Mouse (Mus musculus) lung, embryonic 16.5 days (tissue): ENCODE results near the gene Cxcr5. TPM values are rescaled to one million over a fixed set of nuclear protein-coding genes. Genes with fewer than 3 reads are reported as not detected.

ENCODE experiments used
- ATAC-seq: fragments of 200-750 bp; cut with Nextera tagmentation; 2 replicates; pipeline ENCODE4 v1.8.0; 2017; ENCODE audit warnings: low read depth, mild to moderate bottlenecking, moderate library complexity
- H3K27ac ChIP-seq: fragments of 300-500 bp; sonication (generic); 2 replicates; pipeline ENCODE4 v1.5.1; 2014; ENCODE audit warnings: mild to moderate bottlenecking, control low read depth, low read length
- H3K27me3 ChIP-seq: fragments of 300-500 bp; sonication (generic); 2 replicates; pipeline ENCODE4 v1.6.1; 2014; ENCODE audit warnings: low read depth, low read length, mixed read lengths; ENCODE audit not compliant: control insufficient read depth, insufficient read depth
- H3K36me3 ChIP-seq: fragments of 300-500 bp; sonication (generic); 2 replicates; pipeline ENCODE4 v1.6.1; 2014; ENCODE audit warnings: low read length; ENCODE audit not compliant: control insufficient read depth, insufficient read depth
- H3K4me1 ChIP-seq: fragments of 300-500 bp; sonication (generic); replicated peaks from 2 replicates; pipeline ENCODE4 v1.6.1; 2014; ENCODE audit warnings: low read length, mixed read lengths; ENCODE audit not compliant: control insufficient read depth, insufficient read depth
- H3K4me2 ChIP-seq: fragments of 300-500 bp; sonication (generic); 2 replicates; pipeline ENCODE4 v1.6.1; 2014; ENCODE audit warnings: low read depth, low read length, control low read depth
- H3K4me3 ChIP-seq: fragments of 300-500 bp; sonication (generic); 2 replicates; pipeline ENCODE4 v1.5.1; 2014; ENCODE audit warnings: mild to moderate bottlenecking, low read length, control low read depth
- H3K9ac ChIP-seq: fragments of 300-500 bp; sonication (generic); 2 replicates; pipeline ENCODE4 v1.6.1; 2014; ENCODE audit warnings: low read length, control low read depth
- H3K9me3 ChIP-seq: fragments of 300-500 bp; sonication (generic); 2 replicates; pipeline ENCODE4 v1.6.1; 2016; ENCODE audit warnings: low read length; ENCODE audit not compliant: control insufficient read depth
- WGBS: fragments of 180-500 bp; shearing (Covaris S2); extraction: QIAGEN DNeasy Blood & Tissue Kit; methylation state at CpG from one replicate; pipeline ENCODE4 v1.1.7; 2014; 5-methylcytosine and 5-hydroxymethylcytosine counted together
- polyA plus RNA-seq: library from polyadenylated mRNA; unstranded; fragments of >200 nt; fragmentation: Nextera tagmentation; extraction: Ambion mirVana; gene quantifications from 2 replicates; pipeline ENCODE4 v1.2.1, GENCODE M21; 2015

The Cxcr5 gene
- polyA plus RNA-seq, 1 experiment from 2014 or later = 0.08 TPM

- Histone ChIP-seq H3K4me3 (no peak overlapping the region), H3K27ac (no peak overlapping the region), H3K9me3 (no peaks in the 10 kb centered on the region), H3K4me2 (no peak overlapping the region), H3K4me1 (no peaks in the 10 kb centered on the region), H3K9ac (no peak overlapping the region), H3K36me3 (no peaks in the 10 kb centered on the region), H3K27me3 (no peaks in the 10 kb centered on the region)
- ATAC-seq = no peak
- 49% methylated on average over 7 of the region's 7 CpGs for WGBS
These were observed 30.0 kb upstream of the Cxcr5 start for GRCm38 (mm10) chr9:44591595-44592188.

GRCm38 (mm10) chr9:44590969-44591368 lies 29.3 kb upstream of the Cxcr5 start:
- H3K4me1 ChIP-seq = no peaks in the 10 kb centered on the region
- no peak overlapping the region for H3K4me2 ChIP-seq
- no peak overlapping the region for H3K4me3 ChIP-seq
- WGBS = 18% methylated on average over 2 of the region's 2 CpGs
- ATAC-seq = no peak
- no peak overlapping the region for H3K9ac ChIP-seq
- no peaks in the 10 kb centered on the region for H3K36me3 ChIP-seq
- no peaks in the 10 kb centered on the region for H3K9me3 ChIP-seq
- no peak overlapping the region for H3K27ac ChIP-seq
- no peaks in the 10 kb centered on the region for H3K27me3 ChIP-seq

- Histone ChIP-seq H3K36me3 (no peaks in the 10 kb centered on the region), H3K4me1 (no peaks in the 10 kb centered on the region), H3K4me3 (no peak overlapping the region), H3K27ac (no peak overlapping the region), H3K9ac (no peak overlapping the region), H3K9me3 (no peaks in the 10 kb centered on the region), H3K27me3 (no peaks in the 10 kb centered on the region), H3K4me2 (no peak overlapping the region)
- ATAC-seq = no peak
These were observed 27.4 kb upstream of the Cxcr5 start for GRCm38 (mm10) chr9:44589095-44589494.

- Histone ChIP-seq H3K4me2 (no peak overlapping the region), H3K27ac (no peak overlapping the region), H3K9ac (no peak overlapping the region), H3K36me3 (no peaks in the 10 kb centered on the region), H3K4me1 (no peaks in the 10 kb centered on the region), H3K9me3 (0 out of 2 replicates have a peak, but pooled peaks cover 2% of the 10 kb centered on the region), H3K4me3 (no peak overlapping the region), H3K27me3 (no peaks in the 10 kb centered on the region)
- WGBS = 33% methylated on average over 9 of the region's 9 CpGs
- no peak for ATAC-seq
These were observed 26.9 kb upstream of the Cxcr5 start for GRCm38 (mm10) chr9:44588605-44589004.

- Histone ChIP-seq H3K9me3 (0 out of 2 replicates have a peak, but pooled peaks cover 2% of the 10 kb centered on the region), H3K4me1 (no peaks in the 10 kb centered on the region), H3K4me3 (no peak overlapping the region), H3K36me3 (no peaks in the 10 kb centered on the region), H3K27ac (no peak overlapping the region), H3K27me3 (no peaks in the 10 kb centered on the region), H3K9ac (no peak overlapping the region), H3K4me2 (no peak overlapping the region)
- 81% methylated on average over 9 of the region's 9 CpGs for WGBS
- no peak for ATAC-seq
These were observed 25.8 kb upstream of the Cxcr5 start for GRCm38 (mm10) chr9:44587262-44588160.

GRCm38 (mm10) chr9:44586640-44587261 lies 25.1 kb upstream of the Cxcr5 start:
- no peak overlapping the region for H3K4me3 ChIP-seq
- H3K27me3 ChIP-seq = no peaks in the 10 kb centered on the region
- H3K27ac ChIP-seq = no peak overlapping the region
- 0 out of 2 replicates have a peak, but pooled peaks cover 2% of the 10 kb centered on the region for H3K9me3 ChIP-seq
- 50% methylated on average over 8 of the region's 8 CpGs for WGBS
- no peak for ATAC-seq
- H3K36me3 ChIP-seq = no peaks in the 10 kb centered on the region
- H3K4me2 ChIP-seq = no peak overlapping the region
- H3K9ac ChIP-seq = no peak overlapping the region
- H3K4me1 ChIP-seq = no peaks in the 10 kb centered on the region

GRCm38 (mm10) chr9:44582390-44582789 lies 20.7 kb upstream of the Cxcr5 start:
- no peaks in the 10 kb centered on the region for H3K4me1 ChIP-seq
- H3K4me3 ChIP-seq = no peak overlapping the region
- no peak overlapping the region for H3K4me2 ChIP-seq
- H3K9me3 ChIP-seq = 0 out of 2 replicates have a peak, but pooled peaks cover 2% of the 10 kb centered on the region
- no peak for ATAC-seq
- H3K27me3 ChIP-seq = no peaks in the 10 kb centered on the region
- no peaks in the 10 kb centered on the region for H3K36me3 ChIP-seq
- WGBS = 77% methylated on average over 16 of the region's 16 CpGs
- no peak overlapping the region for H3K9ac ChIP-seq
- H3K27ac ChIP-seq = no peak overlapping the region

- Histone ChIP-seq H3K4me3 (no peak overlapping the region), H3K4me2 (no peak overlapping the region), H3K27me3 (no peaks in the 10 kb centered on the region), H3K9ac (no peak overlapping the region), H3K27ac (no peak overlapping the region), H3K36me3 (no peaks in the 10 kb centered on the region), H3K4me1 (no peaks in the 10 kb centered on the region), H3K9me3 (0 out of 2 replicates have a peak, but pooled peaks cover 2% of the 10 kb centered on the region)
- 28% methylated on average over 3 of the region's 3 CpGs for WGBS
- ATAC-seq = no peak
These were observed 19.7 kb upstream of the Cxcr5 start for GRCm38 (mm10) chr9:44581423-44581822.

GRCm38 (mm10) chr9:44580085-44580484 lies 18.4 kb upstream of the Cxcr5 start:
- Histone ChIP-seq H3K27me3 (no peaks in the 10 kb centered on the region), H3K4me1 (no peaks in the 10 kb centered on the region), H3K9ac (no peak overlapping the region), H3K36me3 (no peaks in the 10 kb centered on the region), H3K9me3 (0 out of 2 replicates have a peak, but pooled peaks cover 2% of the 10 kb centered on the region), H3K4me3 (no peak overlapping the region), H3K27ac (no peak overlapping the region), H3K4me2 (no peak overlapping the region)
- 82% methylated on average over 5 of the region's 5 CpGs for WGBS
- no peak for ATAC-seq
